Mouse (Mus musculus) megakaryocyte, embryonic 14.5 days (primary cell): Measurements from ENCODE around the gene Gnb1. TPM values are rescaled to one million over a fixed set of nuclear protein-coding genes. Genes with fewer than 3 reads are reported as not detected.
"Not testable (repeated sequence)": the region's sequence is repeated elsewhere in the genome, so short reads cannot be mapped to it uniquely, and the experiment has no call there.

ENCODE experiments used
- H3K27me3 ChIP-seq: replicated peaks from 2 replicates; pipeline ENCODE3; 2012; ENCODE audit warnings: inconsistent platforms
- H3K36me3 ChIP-seq: replicated peaks from 2 replicates; pipeline ENCODE3; 2012; ENCODE audit warnings: low read length, inconsistent platforms, mixed read lengths
- H3K4me1 ChIP-seq: 2 replicates; pipeline ENCODE4 v1.6.1; 2012; ENCODE audit warnings: inconsistent platforms
- H3K4me3 ChIP-seq: replicated peaks from 2 replicates; pipeline ENCODE3; 2012; ENCODE audit warnings: moderate library complexity, mild to moderate bottlenecking, inconsistent platforms
- H3K9me3 ChIP-seq: 2 replicates; pipeline ENCODE4 v1.6.1; 2012; ENCODE audit warnings: inconsistent platforms
- FLI1 ChIP-seq: IDR thresholded peaks from 2 replicates; pipeline ENCODE4 v1.6.1; 2012; ENCODE audit warnings: low read length, inconsistent platforms, mixed read lengths
- GATA1 ChIP-seq: IDR thresholded peaks from 3 replicates; pipeline ENCODE4 v1.6.1; 2012; ENCODE audit warnings: mixed read lengths, low read length, inconsistent platforms, borderline replicate concordance
- polyA plus RNA-seq: library from polyadenylated mRNA; stranded (reverse); fragments of >175 nt; gene quantifications from 2 replicates; pipeline ENCODE4 v1.2.3, GENCODE M21; 2012; ENCODE audit warnings: low replicate concordance; ENCODE audit not compliant: insufficient read depth

Gene Gnb1
- polyA plus RNA-seq, 1 experiment, result 39.1 TPM

DNA sequence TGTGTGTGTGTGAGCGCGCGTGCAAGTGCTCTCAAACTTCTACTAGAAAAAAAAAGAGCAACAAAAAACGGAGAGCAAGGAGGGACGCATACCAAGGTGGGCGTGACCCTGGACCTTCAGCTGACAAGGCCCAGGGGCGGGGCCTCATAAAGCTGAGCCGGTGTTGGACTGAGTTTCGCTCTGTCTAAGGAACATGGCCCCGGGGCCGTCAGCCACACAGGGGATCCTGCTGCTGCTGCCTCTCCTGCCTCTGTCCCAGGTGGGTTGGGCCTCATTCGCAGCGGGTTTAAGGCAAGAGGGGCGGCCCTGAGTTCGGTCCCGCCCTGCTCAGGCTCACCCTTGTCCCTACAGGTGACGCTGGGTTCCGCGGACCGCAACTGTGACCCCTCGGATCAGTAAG lies 22.2 kb upstream of the Gnb1 start, which contains the start of gene Tmem52:
Gene Tmem52, plus strand, starts transcription at position 163 of the 400 bp plus-strand sequence.
- Histone ChIP-seq H3K27me3 (peaks cover 96% of the 10 kb centered on the region), H3K4me1 (peaks cover 23% of the 10 kb centered on the region), H3K9me3 (no peaks in the 10 kb centered on the region), H3K4me3 (peak within 1 kb of the TSS; percentile 93), H3K36me3 (no peaks in the 10 kb centered on the region)
- no peak for TF ChIP-seq FLI1
- no peak for TF ChIP-seq GATA1

DNA sequence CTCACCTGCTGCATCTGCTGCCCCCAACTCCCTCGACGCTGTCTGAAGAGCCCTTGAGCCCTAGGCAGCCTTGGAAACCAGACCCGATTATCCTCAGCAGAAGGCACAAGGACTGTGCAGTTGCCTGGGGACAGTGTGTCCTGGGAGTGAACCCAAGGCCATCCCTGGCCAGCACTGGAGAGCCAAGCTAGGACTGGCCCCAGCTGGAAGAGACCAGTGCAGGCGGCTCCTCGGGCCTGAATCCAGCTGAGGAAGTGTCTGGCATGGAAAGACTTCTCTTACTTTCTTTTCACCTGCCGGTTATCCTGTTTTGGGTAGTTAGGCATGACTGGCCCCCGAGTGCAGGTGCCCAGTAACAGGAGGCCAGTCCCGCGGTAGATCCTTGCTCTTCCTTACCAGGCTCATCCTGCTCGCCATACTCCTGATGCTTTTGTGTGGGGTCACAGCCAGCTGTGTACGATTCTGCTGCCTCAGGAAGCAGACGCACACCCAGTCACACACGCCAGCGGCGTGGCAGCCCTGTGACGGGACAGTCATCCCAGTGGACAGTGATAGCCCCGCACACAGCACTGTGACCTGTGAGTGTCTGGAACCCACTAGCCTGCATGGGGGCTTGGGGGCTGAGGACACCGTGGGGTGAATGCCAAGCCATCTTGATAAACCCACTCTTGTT lies 21.4 kb upstream of the Gnb1 start:
- TF ChIP-seq GATA1 (no peak), FLI1 (no peak)
- Histone ChIP-seq H3K27me3 (peaks cover 88% of the 10 kb centered on the region), H3K4me3 (peak overlapping the region; percentile 93), H3K36me3 (no peaks in the 10 kb centered on the region), H3K9me3 (peaks cover under 1% of the 10 kb centered on the region), H3K4me1 (peaks cover 23% of the 10 kb centered on the region)

DNA sequence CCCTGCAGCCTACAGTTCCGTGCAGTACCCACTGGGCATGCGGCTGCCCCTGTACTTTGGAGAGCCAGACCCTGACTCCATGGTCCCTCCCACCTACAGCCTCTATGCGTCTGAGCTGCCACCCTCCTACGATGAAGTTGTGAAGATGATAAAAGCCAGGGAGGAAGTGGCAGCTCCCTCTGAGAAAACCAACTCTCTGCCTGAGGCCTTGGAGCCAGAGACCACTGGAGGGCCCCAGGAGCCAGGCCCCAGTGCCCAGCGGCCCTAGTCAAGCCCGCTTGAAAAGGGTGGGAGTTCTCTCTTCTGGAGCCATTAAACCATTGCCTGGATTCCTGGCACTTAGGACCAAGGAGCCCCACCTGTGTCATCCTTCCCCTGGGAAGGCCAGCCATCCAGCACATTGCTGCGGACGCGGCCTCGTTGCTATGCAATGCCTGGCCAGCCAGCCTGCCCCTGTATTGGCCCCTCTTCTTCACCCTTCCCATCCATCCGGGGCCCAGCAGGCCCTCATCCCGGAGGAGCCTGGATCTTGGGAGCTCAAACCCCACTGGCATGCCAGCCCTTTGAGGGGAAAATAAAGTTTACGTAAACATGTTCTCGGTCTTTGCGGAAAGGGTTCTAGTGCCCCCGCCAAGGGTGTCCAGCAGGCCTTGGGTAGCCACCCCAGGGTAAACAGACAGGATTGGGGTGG lies 20.8 kb upstream of the Gnb1 start:
- Histone ChIP-seq H3K9me3 (peaks cover 4% of the 10 kb centered on the region), H3K27me3 (peaks cover 85% of the 10 kb centered on the region), H3K36me3 (no peaks in the 10 kb centered on the region), H3K4me1 (peaks cover 23% of the 10 kb centered on the region), H3K4me3 (no peak overlapping the region)
- TF ChIP-seq FLI1 (no peak), GATA1 (no peak)

DNA sequence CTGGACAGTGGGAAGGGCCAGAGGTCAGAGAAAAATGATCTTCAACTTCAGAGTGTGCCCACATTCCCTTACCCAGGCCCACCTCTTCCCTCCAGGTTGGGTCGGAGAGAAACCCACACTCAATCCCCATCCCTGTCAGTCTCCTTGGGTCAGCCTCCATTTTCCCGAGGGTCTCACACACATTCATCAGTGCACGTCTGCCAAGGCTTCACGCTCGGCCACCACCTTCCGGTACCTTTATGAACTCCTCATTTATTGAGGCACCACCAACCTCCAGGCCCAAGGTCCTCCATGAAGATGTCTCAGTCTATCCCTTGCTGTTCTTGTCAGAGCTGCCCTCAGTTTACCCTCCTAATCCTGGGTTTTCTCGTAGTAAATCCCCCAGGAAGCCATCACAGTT lies 20.2 kb upstream of the Gnb1 start:
- Histone ChIP-seq H3K27me3 (peaks cover 83% of the 10 kb centered on the region), H3K4me1 (peaks cover 23% of the 10 kb centered on the region), H3K36me3 (no peaks in the 10 kb centered on the region), H3K4me3 (no peak overlapping the region), H3K9me3 (peaks cover 5% of the 10 kb centered on the region)
- TF ChIP-seq FLI1 (no peak), GATA1 (no peak)

DNA sequence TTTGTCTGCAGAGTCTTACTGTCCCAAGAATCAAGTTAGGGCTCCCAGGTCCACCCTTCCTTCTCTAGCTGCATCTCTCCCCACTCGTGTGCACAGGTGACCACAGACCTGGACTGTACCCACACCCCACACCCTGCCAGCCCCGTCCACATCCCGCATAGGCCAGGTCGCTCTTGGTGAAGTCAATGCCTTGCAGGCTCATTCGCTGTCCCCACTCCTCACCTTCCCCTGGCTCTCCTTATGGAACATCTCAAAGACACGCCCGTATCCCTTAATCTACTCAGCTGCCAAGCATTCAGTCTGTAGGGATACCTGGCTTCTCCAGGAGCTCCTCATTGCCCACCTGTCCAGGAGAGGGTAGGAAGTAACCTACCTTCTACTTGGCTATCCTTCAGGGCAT lies 19.8 kb upstream of the Gnb1 start:
- TF ChIP-seq FLI1 (no peak), GATA1 (no peak)
- Histone ChIP-seq H3K4me3 (no peak overlapping the region), H3K36me3 (no peaks in the 10 kb centered on the region)

DNA sequence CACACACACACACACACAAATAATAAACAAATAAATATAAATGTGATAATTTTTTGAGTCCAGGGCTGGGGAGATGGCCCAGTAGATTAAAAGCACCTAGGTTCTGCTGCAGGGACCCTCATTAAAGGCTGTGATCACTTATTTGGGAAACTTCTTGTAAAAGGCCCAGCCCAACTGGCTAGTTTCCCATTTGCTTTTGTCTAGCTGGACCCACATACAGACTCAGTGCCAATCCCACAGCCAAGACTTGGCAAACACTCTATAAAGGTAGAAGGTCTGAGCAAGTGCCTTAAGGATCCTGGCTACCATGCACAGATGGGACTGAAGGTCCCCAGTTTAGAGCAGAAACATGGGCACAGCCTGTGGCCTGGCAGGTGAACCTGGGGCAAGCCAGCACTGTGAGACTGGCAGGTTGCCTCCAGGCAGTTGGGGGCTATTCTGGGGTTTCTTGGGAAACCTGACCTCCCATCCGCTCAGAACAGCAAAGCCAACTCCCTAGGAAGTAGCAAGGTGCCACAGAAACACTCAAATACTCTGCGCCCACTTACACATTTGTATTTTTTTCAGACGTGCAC lies 18.4 kb upstream of the Gnb1 start:
- TF ChIP-seq FLI1, result no peak
- no peak for TF ChIP-seq GATA1
- peaks cover 8% of the 10 kb centered on the region for H3K9me3 ChIP-seq

More for the DNA sequence above, 19.8 kb upstream of the Gnb1 start:
- Histone ChIP-seq H3K9me3 (peaks cover 8% of the 10 kb centered on the region), H3K4me1 (peaks cover 23% of the 10 kb centered on the region), H3K27me3 (peaks cover 81% of the 10 kb centered on the region)

DNA sequence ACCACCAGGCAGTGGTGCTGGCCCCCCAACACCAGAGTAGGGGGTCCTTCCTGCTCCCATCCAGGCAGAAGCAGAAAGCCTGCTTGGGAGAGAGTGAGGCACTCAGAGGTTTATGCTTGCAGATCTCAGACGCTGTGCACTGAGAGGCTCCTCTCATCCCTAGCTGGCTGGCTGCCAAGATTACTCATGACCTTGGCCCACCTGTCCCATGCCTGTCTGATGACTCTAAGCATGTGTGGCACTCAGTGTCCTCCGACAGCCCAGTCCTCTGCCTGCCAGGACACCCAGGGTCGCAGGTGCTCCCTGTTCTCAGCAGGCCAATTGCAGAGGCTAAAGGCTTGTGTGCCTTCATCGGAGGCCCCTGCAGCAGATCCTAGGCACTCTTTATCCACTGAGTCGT lies 17.8 kb upstream of the Gnb1 start:
- Histone ChIP-seq H3K4me1 (peaks cover 19% of the 10 kb centered on the region), H3K36me3 (no peaks in the 10 kb centered on the region), H3K4me3 (no peak overlapping the region), H3K27me3 (peaks cover 75% of the 10 kb centered on the region), H3K9me3 (peaks cover 8% of the 10 kb centered on the region)
- no peak for TF ChIP-seq FLI1
- TF ChIP-seq GATA1, result no peak

More for the DNA sequence above, 18.4 kb upstream of the Gnb1 start:
- Histone ChIP-seq H3K36me3 (no peaks in the 10 kb centered on the region), H3K27me3 (peaks cover 75% of the 10 kb centered on the region), H3K4me1 (peaks cover 20% of the 10 kb centered on the region), H3K4me3 (no peak overlapping the region)

DNA sequence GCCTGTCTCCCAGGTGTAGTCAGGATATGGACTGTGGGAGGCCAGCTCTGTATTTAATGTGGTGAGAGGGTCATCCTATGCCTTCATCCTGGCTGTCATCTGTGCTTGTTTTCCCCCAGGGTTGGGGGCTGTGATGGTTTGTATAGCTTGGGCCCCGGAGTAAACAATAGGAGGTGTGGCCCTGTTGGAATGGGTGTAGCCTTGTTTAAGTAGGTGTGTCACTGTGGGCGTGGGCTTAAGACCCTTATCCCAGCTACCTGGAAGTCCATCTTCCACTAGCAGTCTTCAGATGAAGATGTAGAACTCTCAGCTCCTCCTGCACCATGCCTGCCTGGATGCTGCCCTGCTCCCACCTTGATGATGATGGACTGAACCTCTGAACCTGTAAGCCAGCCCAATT lies 17.4 kb upstream of the Gnb1 start:
- H3K36me3 ChIP-seq, H3K9me3 ChIP-seq, H3K4me3 ChIP-seq: not testable (repeated sequence)
- H3K4me1 ChIP-seq, result peaks cover 16% of the 10 kb centered on the region
- H3K27me3 ChIP-seq, result peaks cover 72% of the 10 kb centered on the region

DNA sequence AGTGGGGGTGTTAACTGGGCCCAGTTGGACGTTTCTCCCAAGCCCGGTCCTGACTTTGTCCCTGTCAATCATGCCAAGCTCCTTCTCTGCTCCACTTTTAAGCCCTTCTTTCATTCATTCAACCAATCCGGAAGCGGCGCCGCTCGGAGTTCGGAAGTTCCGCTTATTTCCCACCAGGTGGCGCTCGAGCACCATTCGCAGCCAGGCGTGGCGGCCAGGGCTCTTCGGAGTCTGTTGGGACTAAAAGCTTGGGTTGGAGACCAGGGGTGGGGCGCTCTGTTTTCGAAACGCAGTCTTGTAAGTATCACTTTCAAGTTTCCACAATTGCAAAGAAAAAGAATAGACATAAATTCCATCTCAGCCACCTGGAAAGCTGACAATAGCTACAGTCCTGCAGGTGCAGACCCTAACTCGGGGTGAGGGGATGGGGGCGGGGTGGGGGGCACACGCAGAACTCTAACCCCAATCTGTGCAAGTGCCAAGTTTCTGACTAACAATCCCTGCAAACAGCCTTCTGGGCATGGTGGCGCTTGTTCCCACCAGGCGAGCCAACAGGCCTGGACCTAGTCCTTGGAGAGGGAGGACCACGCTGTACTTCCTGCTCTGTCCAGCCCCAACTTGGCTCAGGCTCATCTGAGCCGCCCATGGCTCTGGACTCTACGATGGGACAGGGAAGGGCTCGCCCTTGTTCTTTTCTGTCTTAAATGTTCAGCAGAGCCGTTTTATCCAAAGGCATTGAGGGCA lies 9.6 kb upstream of the Gnb1 start:
- Histone ChIP-seq H3K36me3 (no peaks in the 10 kb centered on the region), H3K27me3 (peaks cover 17% of the 10 kb centered on the region), H3K4me3 (peak overlapping the region; percentile 82), H3K9me3 (no peaks in the 10 kb centered on the region), H3K4me1 (peaks cover 58% of the 10 kb centered on the region)
- TF ChIP-seq FLI1 (no peak), GATA1 (no peak)
